Mouse (Mus musculus) ES-E14 (cell line): ENCODE measurements at regions not wholly inside any gene's neighbourhood (a gene's known extent, or its start where the extent isn't known, plus 50 kb on each side); places are given as distances from the start of the nearest gene placed in this dataset.

ENCODE experiments used
- DNase-seq: peaks from one replicate; pipeline ENCODE4 v3.0.0-alpha.2; 2013; ENCODE audit warnings: low read depth, low spot score
- H3K27ac ChIP-seq: 2 replicates; pipeline ENCODE4 v1.5.1; 2012; ENCODE audit warnings: low read depth, mild to moderate bottlenecking, low read length, moderate library complexity, mixed read lengths; ENCODE audit not compliant: poor library complexity, insufficient read depth, severe bottlenecking
- H3K36me3 ChIP-seq: 2 replicates; pipeline ENCODE4 v1.6.1; 2012; ENCODE audit warnings: mild to moderate bottlenecking, low read length, moderate library complexity, mixed read lengths; ENCODE audit not compliant: control insufficient read depth, poor library complexity, insufficient read depth, severe bottlenecking
- H3K4me1 ChIP-seq, 2 experiments: fragments of 150-350 bp in 1 of 2; sonication (generic) in 1 of 2; 2 replicates each; pipeline ENCODE4 v1.6.1; 2012; ENCODE audit warnings: low read length in 2 of 2, mild to moderate bottlenecking in 1 of 2, mixed read lengths in 1 of 2; ENCODE audit not compliant: control insufficient read depth in 2 of 2, insufficient read depth in 2 of 2, poor library complexity in 1 of 2
- H3K4me3 ChIP-seq, 2 experiments: fragments of 150-350 bp in 1 of 2; sonication (generic) in 1 of 2; 2 replicates each; pipeline ENCODE4 v1.5.1; 2012; ENCODE audit warnings: low read length in 2 of 2, low read depth in 1 of 2, mild to moderate bottlenecking in 1 of 2, mixed read lengths in 1 of 2; ENCODE audit not compliant: insufficient read depth in 1 of 2, poor library complexity in 1 of 2, severe bottlenecking in 1 of 2
- H3K9ac ChIP-seq: 2 replicates; pipeline ENCODE4 v1.6.1; 2012; ENCODE audit warnings: low read depth, mild to moderate bottlenecking, low read length, mixed read lengths; ENCODE audit not compliant: poor library complexity, insufficient read depth, severe bottlenecking
- H3K9me3 ChIP-seq: fragments of 150-350 bp; sonication (generic); 2 replicates; pipeline ENCODE4 v1.6.1; 2012; ENCODE audit warnings: low read depth, mild to moderate bottlenecking, low read length; ENCODE audit not compliant: control insufficient read depth, insufficient read depth
- CHD2 ChIP-seq: IDR thresholded peaks from 2 replicates; pipeline ENCODE4 v1.6.1; 2014; ENCODE audit warnings: mild to moderate bottlenecking, low read depth, low read length, inconsistent platforms
- HCFC1 ChIP-seq: IDR thresholded peaks from 2 replicates; pipeline ENCODE4 v1.6.1; 2012; ENCODE audit warnings: low read length, inconsistent platforms, borderline replicate concordance; ENCODE audit not compliant: insufficient read depth
- MAFK ChIP-seq: IDR thresholded peaks from 2 replicates; pipeline ENCODE4 v1.6.1; 2014; ENCODE audit warnings: mild to moderate bottlenecking, low read depth, low read length, inconsistent platforms; ENCODE audit not compliant: insufficient read depth
- ZC3H11A ChIP-seq: IDR thresholded peaks from 2 replicates; pipeline ENCODE4 v1.6.1; 2012; ENCODE audit warnings: low read depth, mild to moderate bottlenecking, inconsistent platforms, low read length, borderline replicate concordance
- ZNF384 ChIP-seq: IDR thresholded peaks from 2 replicates; pipeline ENCODE4 v1.6.1; 2012; ENCODE audit warnings: low read depth, low read length, inconsistent platforms
- in situ Hi-C, 2 experiments: fragments of 600-800 bp; cut with MboI; formaldehyde crosslinking; loops; one replicate each; pipeline ENCODE4 v1.15.1; 2025; ENCODE audit warnings: low sequenced_read_pairs in 2 of 2, inconsistent platforms in 1 of 2; ENCODE audit not compliant: unreplicated experiment in 2 of 2

DNA sequence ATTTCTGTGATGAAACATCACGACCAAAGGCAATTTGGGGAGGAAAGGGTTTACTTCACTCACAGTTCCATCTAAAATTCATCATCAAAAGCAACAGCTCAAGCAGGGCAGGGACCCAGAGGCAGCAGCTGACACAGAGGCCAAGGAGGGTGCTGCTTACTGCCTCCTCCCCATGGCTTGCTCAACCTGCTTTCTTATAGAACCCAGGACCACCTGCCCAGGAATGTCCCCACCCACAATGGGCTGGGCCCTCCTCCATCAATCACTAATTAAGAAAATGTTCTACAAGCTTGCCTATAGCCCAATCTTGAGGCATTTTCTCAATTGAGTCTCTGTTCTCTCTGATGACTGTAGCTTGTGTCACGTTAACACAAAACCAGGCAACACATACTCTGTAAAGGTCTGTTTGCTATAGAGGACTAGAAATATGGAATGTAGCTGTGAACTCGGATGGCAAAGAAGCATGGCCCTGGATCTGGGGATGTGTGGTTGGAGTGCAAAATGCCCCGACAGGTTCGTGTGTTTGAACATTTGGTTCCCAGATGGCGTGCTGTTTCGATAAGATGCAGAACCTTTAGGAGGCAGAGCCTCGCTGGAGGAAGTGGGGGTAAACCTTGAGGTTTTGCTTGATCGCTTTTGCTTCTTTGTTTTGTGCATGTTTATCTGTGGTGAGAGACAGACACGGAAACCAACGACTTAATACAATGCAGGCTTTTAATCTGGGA is 74.3 kb downstream of the Il9r start:
- H3K4me1 ChIP-seq: no peaks in the 10 kb centered on the region
- H3K36me3 ChIP-seq: no peaks in the 10 kb centered on the region
- no peak overlapping the region for H3K27ac ChIP-seq
- H3K9me3 ChIP-seq: no peaks in the 10 kb centered on the region
- no peak overlapping the region for H3K4me3 ChIP-seq
- H3K9ac ChIP-seq: no peak overlapping the region
- no peak for TF ChIP-seq ZNF384
- no peak for TF ChIP-seq HCFC1
- no peak for TF ChIP-seq MAFK
- no peak for TF ChIP-seq ZC3H11A
- no peak for TF ChIP-seq CHD2
- in situ Hi-C loops: loop anchor here in 1 of 2 experiments (25.0 kb wide), 1 partner anchor 438 kb away; no protein-coding TSS in a partner anchor
- DNase-seq: no peak

DNA sequence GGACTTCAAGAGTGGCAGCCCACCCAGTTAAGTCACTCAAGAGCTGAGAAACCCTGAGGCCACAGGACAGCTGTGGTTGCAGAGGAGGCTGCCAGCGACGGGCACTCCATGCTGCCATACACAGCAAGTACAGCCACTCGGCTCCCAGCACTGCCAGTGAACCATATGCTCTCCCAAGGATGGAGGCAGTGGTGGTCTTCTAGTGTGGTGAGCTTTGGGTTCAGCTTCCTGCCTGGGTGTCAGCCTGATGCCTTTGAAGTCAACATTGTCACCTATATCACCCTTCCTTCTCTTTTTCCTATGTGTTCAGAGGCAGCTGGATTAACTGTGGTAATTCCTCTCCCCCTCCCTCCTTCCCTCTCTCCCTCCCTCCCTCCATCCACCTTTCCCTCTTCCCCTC is 79.5 kb downstream of the Il9r start:
- H3K27ac ChIP-seq: no peak overlapping the region
- H3K9ac ChIP-seq: no peak overlapping the region
- DNase-seq: no peak
- H3K36me3 ChIP-seq: no peaks in the 10 kb centered on the region
- H3K4me1 ChIP-seq: no peaks in the 10 kb centered on the region
- no peak for TF ChIP-seq ZNF384
- no peak for TF ChIP-seq ZC3H11A
- TF ChIP-seq CHD2: no peak
- H3K9me3 ChIP-seq: no peaks in the 10 kb centered on the region
- in situ Hi-C loops: no loop called here
- no peak overlapping the region for H3K4me3 ChIP-seq

DNA sequence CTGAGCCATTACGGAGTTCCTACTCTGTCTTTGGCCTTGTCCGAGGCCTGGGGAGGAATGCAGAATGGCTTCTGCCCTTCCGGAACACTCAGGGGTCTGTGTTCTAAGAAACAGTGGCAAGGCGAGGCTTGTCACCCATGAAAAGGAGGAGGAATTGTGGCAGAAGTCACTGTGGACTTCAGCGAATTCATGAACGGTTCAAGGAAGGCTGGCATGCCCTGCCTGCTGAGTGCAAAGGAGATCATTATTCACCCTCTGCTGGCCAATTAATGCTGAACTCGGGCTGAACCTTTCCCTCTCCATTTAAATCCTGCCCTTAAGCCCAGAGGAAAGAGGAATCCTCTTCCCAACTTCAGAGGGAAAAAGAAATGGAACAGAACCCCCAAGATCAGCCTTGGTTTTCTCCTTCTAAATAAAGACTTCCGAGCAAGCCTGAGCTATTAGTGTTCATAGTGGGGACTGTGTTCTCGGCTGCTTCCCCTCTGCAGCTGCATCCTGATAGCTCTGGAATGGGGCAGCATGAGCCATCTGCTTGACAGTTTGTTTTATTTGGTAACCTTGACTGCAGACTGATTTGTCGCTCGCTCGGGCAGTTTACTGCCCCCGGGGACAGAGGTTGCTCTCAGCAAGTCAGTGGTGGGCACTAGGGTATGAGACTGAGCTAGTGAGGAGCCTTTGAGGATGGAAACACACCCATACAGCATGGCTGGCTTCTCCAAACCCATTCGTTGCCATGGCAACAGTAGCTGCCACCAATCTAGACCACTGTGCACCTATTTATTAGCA is 81.0 kb downstream of the Il9r start:
- in situ Hi-C loops: no loop called here
- Histone ChIP-seq H3K4me3 (no peak overlapping the region), H3K9me3 (no peaks in the 10 kb centered on the region), H3K36me3 (no peaks in the 10 kb centered on the region), H3K9ac (no peak overlapping the region), H3K4me1 (no peaks in the 10 kb centered on the region), H3K27ac (no peak overlapping the region)
- no peak for DNase-seq
- no peak for TF ChIP-seq ZC3H11A
- no peak for TF ChIP-seq CHD2
- no peak for TF ChIP-seq MAFK
- no peak for TF ChIP-seq ZNF384
- TF ChIP-seq HCFC1: no peak

- no peak overlapping the region for H3K4me3 ChIP-seq
- no peak overlapping the region for H3K9ac ChIP-seq
- H3K27ac ChIP-seq: no peak overlapping the region
- H3K4me1 ChIP-seq: peaks cover 0 to 6% of the 10 kb centered on the region in 2 experiments; a peak in 1 of 4 replicates
- no peaks in the 10 kb centered on the region for H3K36me3 ChIP-seq
- no peaks in the 10 kb centered on the region for H3K9me3 ChIP-seq
- TF ChIP-seq CHD2 (no peak), ZNF384 (no peak), ZC3H11A (no peak), HCFC1 (no peak), MAFK (no peak)
- no peak for DNase-seq
- in situ Hi-C loops: no loop called here
Observed at GRCm38 (mm10) chr11:32117930-32118329, 82.1 kb downstream of the Il9r start.
